Mouse (Mus musculus): ENCODE measurements around the gene Scamp5. TPM values are rescaled to one million over a fixed set of nuclear protein-coding genes. Genes with fewer than 3 reads are reported as not detected.
"Not testable (repeated sequence)": the region's sequence is repeated elsewhere in the genome, so short reads cannot be mapped to it uniquely, and the experiment has no call there.

The Scamp5 gene
- polyA plus RNA-seq, 1 experiment from 2014 or later = 47.5 TPM

DNA sequence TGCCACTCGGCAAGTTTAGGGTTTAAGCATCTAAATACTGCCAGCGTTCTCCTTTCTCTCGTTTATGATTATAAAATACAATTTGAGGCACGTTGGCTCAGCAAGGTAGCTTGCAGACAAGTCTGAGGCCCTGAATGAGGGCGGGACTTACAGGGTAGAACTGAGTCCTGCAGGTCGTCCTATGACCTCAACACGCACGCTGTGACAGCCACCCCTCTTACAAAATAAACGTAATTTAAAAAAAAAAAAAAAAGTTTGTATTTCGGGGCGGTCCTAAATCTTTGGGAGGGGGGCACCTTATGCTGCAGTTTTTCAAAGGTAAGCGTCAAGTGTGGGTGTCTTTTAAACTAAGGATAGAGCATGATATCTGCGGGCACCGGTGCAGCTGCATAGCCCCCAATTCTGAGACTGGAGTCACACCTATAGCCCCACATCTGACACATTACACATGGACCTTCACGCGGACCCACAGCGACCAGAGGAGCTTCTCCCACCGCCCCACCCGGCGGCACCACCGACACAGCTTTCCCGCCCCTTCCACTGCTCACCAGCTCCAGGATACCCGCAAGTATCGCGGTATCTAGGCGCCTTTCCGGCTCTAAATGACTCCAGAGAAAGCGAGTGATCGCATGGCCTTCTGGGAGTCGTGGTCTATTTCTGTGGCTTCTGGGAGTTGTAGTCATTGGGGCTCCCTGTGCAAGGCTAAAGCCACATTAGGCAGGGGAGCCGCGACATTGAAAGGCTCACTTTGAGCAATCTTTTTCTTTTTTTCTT, 28.2 kb downstream of the Scamp5 start, which contains the start of gene Ppcdc:
Gene Ppcdc, minus strand, starts transcription at position 603 of the 774 bp plus-strand sequence.
- H3K27ac ChIP-seq = peak within 1 kb of the TSS; percentile 60; the same call in 1 of the 2 replicates
- H3K36me3 ChIP-seq = peaks cover 15% of the 10 kb centered on the region
- H3K4me1 ChIP-seq = peaks cover 5% of the 10 kb centered on the region
- H3K9ac ChIP-seq = peak within 1 kb of the TSS; percentile 63
- H3K9me3 ChIP-seq (replicated peaks) = no peaks in the 10 kb centered on the region
- WGBS = 4% methylated on average over 32 of the region's 32 CpGs
- H3K27me3 ChIP-seq = no peaks in the 10 kb centered on the region
- peak within 1 kb of the TSS; percentile 47 for H3K4me3 ChIP-seq
- ATAC-seq (ENCODE audit: low FRiP score) = peak; percentile 94
- H3K4me2 ChIP-seq (replicated peaks) = peak within 1 kb of the TSS; percentile 58

DNA sequence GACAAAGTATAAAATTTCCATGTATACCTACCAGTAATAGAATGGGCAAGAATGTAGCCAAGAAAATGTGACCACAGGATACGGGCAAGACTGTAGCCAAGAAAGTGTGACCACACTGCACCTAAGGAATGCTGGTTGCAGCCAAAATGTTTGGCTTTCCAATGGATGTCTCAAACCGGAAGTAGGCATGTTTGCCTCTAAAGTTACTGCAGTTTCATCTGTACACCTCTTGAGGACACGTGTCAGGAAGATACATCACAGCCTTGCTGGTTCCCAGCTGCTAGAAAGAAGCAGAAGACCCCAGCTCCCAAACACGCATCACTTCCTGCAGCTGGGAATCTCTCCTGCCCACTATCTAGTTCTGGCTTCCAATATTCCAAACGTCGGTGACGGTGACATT, 28.8 kb downstream of the Scamp5 start:
- 62% methylated on average over 7 of the region's 7 CpGs for WGBS
- Histone ChIP-seq H3K9ac (peak overlapping the region; percentile 63; the same call in 1 of the 2 replicates), H3K36me3 (peaks cover 12% of the 10 kb centered on the region), H3K4me1 (peaks cover 5% of the 10 kb centered on the region), H3K27ac (no peak overlapping the region), H3K27me3 (no peaks in the 10 kb centered on the region), H3K9me3 (replicated peaks) (no peaks in the 10 kb centered on the region), H3K4me2 (replicated peaks) (peak overlapping the region; percentile 58), H3K4me3 (peak overlapping the region; percentile 47)
- no peak for ATAC-seq (ENCODE audit: low FRiP score)

DNA sequence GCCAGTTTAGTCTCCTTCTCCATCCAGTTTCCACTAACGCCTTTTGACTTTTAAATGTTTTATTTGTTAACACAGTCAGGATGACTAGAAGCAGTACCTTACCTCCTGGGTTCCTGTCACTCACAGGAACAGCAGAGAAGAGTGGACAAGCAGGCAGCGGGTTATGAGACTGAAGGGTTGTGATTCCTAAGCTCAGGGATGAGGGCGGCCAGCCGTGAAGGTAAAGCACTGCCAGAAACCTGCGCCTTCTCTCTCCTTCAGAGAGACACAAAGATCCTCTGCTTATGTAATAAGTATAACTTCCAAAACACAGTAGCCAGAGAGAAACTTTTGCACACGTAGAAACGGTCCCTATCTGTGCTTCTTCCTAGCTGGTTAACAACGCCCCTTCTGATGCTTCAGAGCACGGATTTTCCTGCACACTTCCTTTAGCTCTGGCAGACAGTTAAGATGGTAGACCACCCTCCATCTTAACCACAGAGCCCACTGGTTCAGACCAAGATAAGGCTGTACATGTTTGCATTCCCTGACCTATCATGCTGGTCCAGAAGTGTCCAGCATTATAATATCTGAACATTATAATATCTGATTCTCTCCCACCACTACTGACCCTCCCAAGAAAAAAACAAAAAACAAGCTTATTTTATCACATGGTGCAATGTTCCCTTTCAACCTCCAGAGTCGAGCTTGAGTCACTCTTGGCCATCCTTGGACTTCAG, 29.8 kb downstream of the Scamp5 start:
- Histone ChIP-seq H3K36me3 (peaks cover 6% of the 10 kb centered on the region; the same call in 1 of the 2 replicates), H3K4me2 (replicated peaks) (no peak overlapping the region), H3K27ac (no peak overlapping the region), H3K4me1 (peaks cover 11% of the 10 kb centered on the region), H3K27me3 (no peaks in the 10 kb centered on the region), H3K9ac (peak overlapping the region; percentile 23; the same call in 1 of the 2 replicates), H3K4me3 (no peak overlapping the region), H3K9me3 (replicated peaks) (no peaks in the 10 kb centered on the region)
- ATAC-seq (ENCODE audit: low FRiP score) = no peak
- WGBS = 84% methylated on average over 10 of the region's 10 CpGs

DNA sequence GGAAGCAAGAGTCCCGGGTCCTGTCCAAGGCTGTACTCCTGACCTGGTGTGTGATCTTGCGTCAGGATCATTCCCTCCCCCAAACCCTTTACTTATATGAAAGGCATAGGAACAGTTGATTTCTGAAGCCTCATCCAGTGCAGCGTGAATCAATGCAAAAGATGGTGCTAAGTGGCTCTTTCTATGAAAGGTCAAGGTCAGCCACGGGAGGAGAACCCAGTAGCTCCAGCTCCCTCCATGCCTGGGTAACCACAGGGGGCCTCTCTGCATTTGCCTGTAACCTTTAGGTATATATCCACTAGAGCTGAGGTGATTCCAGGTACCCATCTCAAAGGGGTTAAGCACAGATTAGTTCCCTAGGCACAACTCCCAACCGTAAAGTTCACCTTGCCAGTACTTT, 31.7 kb downstream of the Scamp5 start:
- Histone ChIP-seq H3K4me3 (no peak overlapping the region), H3K36me3 (no peaks in the 10 kb centered on the region), H3K27ac (no peak overlapping the region), H3K4me2 (replicated peaks) (no peak overlapping the region), H3K9me3 (replicated peaks) (no peaks in the 10 kb centered on the region), H3K27me3 (no peaks in the 10 kb centered on the region), H3K9ac (no peak overlapping the region), H3K4me1 (peaks cover 16% of the 10 kb centered on the region)
- no peak for ATAC-seq (ENCODE audit: low FRiP score)
- WGBS = 88% methylated on average over 5 of the region's 5 CpGs

DNA sequence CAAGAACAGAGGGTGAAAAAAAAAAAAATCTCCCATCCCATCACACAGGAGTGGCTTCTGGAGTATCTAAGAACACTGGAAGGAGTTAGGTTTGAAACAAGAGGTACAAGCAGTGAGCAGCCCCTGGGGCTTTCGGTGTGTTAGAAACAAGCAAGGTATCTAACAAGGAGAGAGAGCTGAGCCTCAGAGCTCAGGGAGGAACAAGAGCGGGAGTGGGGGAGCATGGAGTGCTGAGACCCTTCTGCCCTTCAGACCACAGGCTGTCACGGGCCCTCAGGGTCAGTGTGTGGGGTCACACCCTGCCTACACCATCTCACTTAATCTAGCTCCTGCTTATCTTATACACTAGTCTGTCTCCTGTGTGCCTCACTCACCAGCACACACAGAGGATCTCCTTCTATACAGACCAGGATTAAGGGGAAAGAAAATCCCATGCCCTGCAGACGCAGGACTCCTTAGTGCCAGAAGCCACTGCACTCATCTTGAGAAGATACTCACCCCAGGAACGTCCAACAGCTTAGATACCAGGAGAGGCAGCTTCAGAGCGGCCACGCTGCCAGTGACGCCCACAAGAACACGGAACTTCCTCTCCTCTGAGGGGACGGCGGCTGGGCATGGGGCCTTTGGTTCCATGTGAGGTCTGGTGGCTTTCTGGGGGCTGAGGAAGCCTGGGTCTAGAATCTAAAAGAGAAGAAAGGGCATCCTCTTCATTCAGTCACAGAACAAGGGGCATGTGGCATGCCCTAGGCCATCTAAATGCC, 33.3 kb downstream of the Scamp5 start:
- no peak overlapping the region for H3K9ac ChIP-seq
- H3K9me3 ChIP-seq (replicated peaks) = no peaks in the 10 kb centered on the region
- no peaks in the 10 kb centered on the region for H3K36me3 ChIP-seq
- WGBS = 88% methylated on average over 11 of the region's 11 CpGs
- no peak overlapping the region for H3K4me3 ChIP-seq
- H3K4me1 ChIP-seq = peaks cover 16% of the 10 kb centered on the region
- no peak overlapping the region for H3K27ac ChIP-seq
- no peaks in the 10 kb centered on the region for H3K27me3 ChIP-seq
- H3K4me2 ChIP-seq (replicated peaks) = no peak overlapping the region
- no peak for ATAC-seq (ENCODE audit: low FRiP score)

DNA sequence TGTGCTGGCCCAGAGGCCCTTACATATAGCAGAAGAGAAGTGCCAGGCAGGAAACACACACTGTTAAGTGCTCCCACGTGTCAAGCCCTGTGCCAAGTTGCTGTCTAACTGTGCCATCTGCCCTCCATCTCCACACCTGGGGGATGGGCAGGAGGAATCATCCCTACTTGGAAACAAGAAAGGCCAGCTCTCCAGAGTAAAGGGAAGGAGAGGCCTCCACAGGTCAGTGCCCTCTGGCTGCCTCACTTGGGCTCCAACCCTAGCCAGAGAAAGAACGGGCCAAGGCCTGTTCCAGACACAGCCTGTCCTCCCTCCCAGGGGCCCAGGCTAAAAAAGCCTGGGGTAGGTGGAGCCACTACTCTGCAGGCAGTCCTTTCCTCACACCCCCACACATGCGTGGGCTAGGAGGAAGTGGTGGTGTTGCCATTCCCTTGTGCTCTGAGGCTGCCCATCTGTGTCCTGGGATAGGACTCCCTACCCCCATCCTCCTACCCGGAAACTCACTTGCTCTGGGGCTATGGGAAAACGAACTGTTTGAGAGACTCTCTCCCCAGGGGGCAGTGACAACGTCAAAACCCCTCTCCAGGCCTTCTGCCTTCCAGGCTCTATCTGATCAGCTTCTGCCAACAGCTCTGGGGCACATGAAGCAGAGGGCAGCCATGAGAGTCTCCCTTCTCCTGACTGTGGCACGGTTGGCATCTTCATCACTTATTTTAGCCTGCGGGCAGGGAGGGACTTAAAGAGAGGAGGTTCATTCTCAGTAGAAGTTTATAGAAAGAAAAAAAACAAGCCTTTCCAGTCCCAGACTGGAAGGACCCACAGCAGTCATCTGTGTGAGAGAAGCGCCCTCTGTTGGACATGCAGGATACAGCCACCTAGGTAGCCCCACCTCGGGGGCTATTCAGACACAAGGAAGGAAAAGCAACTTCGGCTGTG, 34.5 kb downstream of the Scamp5 start:
- Histone ChIP-seq H3K9me3 (replicated peaks) (no peaks in the 10 kb centered on the region), H3K4me1 (peaks cover 16% of the 10 kb centered on the region), H3K27ac (no peak overlapping the region), H3K4me3 (no peak overlapping the region), H3K36me3 (no peaks in the 10 kb centered on the region), H3K4me2 (replicated peaks) (no peak overlapping the region), H3K9ac (peak overlapping the region; percentile 13; the same call in 1 of the 2 replicates), H3K27me3 (no peaks in the 10 kb centered on the region)
- WGBS = 22% methylated on average over 11 of the region's 11 CpGs
- peak; percentile 64 for ATAC-seq (ENCODE audit: low FRiP score)

DNA sequence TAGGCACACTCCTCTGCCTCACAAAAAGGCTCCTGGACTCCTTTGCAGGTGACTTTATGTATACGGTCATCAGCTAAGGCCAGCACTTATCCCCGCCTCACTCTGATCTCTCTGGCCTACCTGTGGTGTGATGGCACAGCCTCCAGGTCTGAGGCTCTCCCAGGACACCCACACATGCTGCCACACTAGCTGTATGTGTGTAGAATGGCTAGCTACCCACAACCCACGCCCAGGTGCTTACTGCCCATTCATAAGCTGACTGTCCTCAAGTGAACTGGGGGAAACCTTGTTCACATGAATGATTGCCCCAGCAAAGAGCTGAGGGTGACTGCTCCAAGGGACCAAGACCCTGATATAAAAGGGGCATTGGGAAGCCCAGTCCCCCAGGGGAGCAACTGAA, 35.4 kb downstream of the Scamp5 start:
- H3K27me3 ChIP-seq = no peaks in the 10 kb centered on the region
- H3K27ac ChIP-seq = no peak overlapping the region
- H3K36me3 ChIP-seq = no peaks in the 10 kb centered on the region
- no peak overlapping the region for H3K9ac ChIP-seq
- H3K4me3 ChIP-seq = no peak overlapping the region
- no peaks in the 10 kb centered on the region for H3K9me3 ChIP-seq (replicated peaks)
- peaks cover 16% of the 10 kb centered on the region for H3K4me1 ChIP-seq
- no peak overlapping the region for H3K4me2 ChIP-seq (replicated peaks)
- ATAC-seq (ENCODE audit: low FRiP score) = no peak
- WGBS = 91% methylated on average over 3 of the region's 3 CpGs

DNA sequence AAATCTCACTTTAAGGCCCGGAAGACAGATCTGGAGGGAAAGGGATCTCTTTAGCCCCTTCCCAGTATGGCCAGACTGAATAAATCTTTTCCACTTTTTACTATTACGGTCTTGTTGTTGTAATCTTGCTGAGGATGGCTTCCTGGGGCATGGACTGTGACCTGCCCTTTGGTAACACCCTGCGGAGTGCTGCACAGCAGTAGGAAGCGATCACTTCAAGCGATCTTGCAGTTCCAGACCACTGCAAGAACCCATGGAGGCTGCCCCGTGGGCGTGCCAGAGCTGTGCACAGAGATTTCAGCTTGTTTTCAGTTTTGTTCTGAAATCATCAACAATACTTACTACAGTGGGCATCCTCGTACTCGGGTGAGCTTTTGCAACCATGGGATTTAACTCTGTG, 36.7 kb downstream of the Scamp5 start:
- ATAC-seq (ENCODE audit: low FRiP score) = no peak
- Histone ChIP-seq H3K9me3 (replicated peaks) (no peaks in the 10 kb centered on the region), H3K36me3 (no peaks in the 10 kb centered on the region), H3K9ac (no peak overlapping the region), H3K27me3 (no peaks in the 10 kb centered on the region), H3K27ac (no peak overlapping the region), H3K4me3 (no peak overlapping the region), H3K4me1 (peaks cover 16% of the 10 kb centered on the region), H3K4me2 (replicated peaks) (no peak overlapping the region)
- 29% methylated on average over 9 of the region's 9 CpGs for WGBS

DNA sequence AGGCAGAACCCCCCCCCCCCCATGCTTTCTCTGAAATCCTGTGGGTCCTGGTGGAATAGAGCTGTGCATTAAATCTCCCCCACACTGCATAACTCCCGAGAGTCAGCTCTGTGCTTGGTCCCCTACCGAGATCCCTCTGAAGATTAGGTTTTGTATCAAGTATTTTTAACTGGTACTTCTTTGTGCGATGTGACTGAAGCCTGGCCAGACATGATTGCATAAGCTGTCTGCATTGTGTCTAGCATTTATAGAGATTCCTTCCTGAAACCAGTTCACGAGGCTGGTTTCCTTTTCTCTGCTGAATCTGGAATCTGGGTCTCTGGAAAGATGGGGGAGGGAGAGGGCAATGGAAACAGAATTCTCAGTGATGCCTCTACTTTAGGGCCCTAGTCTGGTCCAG, 39.5 kb downstream of the Scamp5 start:
- no peak overlapping the region for H3K9ac ChIP-seq
- no peaks in the 10 kb centered on the region for H3K27me3 ChIP-seq
- no peak overlapping the region for H3K4me2 ChIP-seq (replicated peaks)
- H3K27ac ChIP-seq = no peak overlapping the region
- H3K4me1 ChIP-seq = peaks cover 13% of the 10 kb centered on the region
- no peaks in the 10 kb centered on the region for H3K9me3 ChIP-seq (replicated peaks)
- H3K36me3 ChIP-seq = no peaks in the 10 kb centered on the region
- H3K4me3 ChIP-seq = no peak overlapping the region
- no peak for ATAC-seq (ENCODE audit: low FRiP score)
- WGBS = 76% methylated on average over 4 of the region's 4 CpGs

DNA sequence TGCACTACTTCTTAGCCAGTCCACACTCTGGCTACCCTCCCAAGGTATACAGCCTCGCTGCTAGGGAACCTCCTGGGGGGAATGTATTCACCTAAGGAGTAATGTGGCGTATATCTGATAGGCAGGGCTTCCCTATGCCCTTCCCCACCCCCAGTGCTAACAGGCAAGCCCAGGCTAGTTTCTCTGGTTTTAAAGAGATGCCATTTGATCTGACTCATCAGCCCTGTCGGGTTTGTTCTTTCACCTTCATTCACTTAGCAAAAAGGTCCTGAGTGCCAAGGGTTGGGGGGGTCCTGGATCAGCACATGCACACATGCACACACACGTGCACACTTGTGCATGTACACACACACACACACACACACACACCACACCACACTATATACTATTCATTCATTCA, 39.9 kb downstream of the Scamp5 start:
- no peaks in the 10 kb centered on the region for H3K9me3 ChIP-seq (replicated peaks)
- H3K36me3 ChIP-seq = no peaks in the 10 kb centered on the region
- no peaks in the 10 kb centered on the region for H3K27me3 ChIP-seq
- H3K9ac ChIP-seq = no peak overlapping the region
- H3K4me2 ChIP-seq (replicated peaks) = no peak overlapping the region
- ATAC-seq (ENCODE audit: low FRiP score) = no peak
- H3K4me1 ChIP-seq = peaks cover 8% of the 10 kb centered on the region
- no peak overlapping the region for H3K27ac ChIP-seq
- no peak overlapping the region for H3K4me3 ChIP-seq
- 73% methylated on average over 4 of the region's 4 CpGs for WGBS

DNA sequence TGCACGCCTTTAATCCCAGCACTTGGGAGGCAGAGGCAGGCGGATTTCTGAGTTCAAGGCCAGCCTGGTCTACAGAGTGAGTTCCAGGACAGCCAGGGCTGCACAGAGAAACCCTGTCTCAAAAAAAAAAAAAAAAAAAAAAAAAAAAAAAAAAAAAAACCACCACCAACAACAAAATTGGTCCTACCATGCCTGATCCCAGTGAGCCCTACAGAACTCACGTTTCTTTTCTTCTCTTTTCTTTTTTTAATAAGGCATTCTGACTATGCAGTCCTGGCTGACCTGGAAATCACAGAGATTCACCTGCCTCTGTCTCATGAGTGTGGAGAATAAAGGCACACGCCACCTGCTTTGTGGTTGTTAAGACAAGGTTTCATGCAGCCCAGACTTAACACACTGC, 40.7 kb downstream of the Scamp5 start:
- H3K4me1 ChIP-seq; ATAC-seq (ENCODE audit: low FRiP score); H3K4me3 ChIP-seq; H3K9me3 ChIP-seq (replicated peaks); H3K27ac ChIP-seq; H3K27me3 ChIP-seq; H3K36me3 ChIP-seq; H3K4me2 ChIP-seq (replicated peaks); H3K9ac ChIP-seq: not testable (repeated sequence)
- 95% methylated on average over 4 of the region's 4 CpGs for WGBS

Measured in hindbrain, embryonic 12.5 days (tissue).